Mouse (Mus musculus): ENCODE data around the gene Vps54.

The Vps54 gene

GRCm38 (mm10) chr11:21343490-21343889 is 104.4 kb downstream of the Vps54 start:
- DNase-seq, result no peak

- no peak for DNase-seq
These were observed 106.9 kb downstream of the Vps54 start for GRCm38 (mm10) chr11:21346020-21346419.

- no peak for DNase-seq
These were observed 109.8 kb downstream of the Vps54 start for GRCm38 (mm10) chr11:21348890-21349289.

- no peak for DNase-seq
These were observed 112.2 kb downstream of the Vps54 start for GRCm38 (mm10) chr11:21351296-21351695.

- no peak for DNase-seq
These were observed 124.3 kb downstream of the Vps54 start for GRCm38 (mm10) chr11:21363144-21363940.

- DNase-seq, result peak; percentile 12 to 28
These were observed 129.4 kb downstream of the Vps54 start for GRCm38 (mm10) chr11:21368466-21368865.

GRCm38 (mm10) chr11:21369248-21370016 is 130.4 kb downstream of the Vps54 start:
- DNase-seq, result peak in 1 of 2 experiments; percentile 3

GRCm38 (mm10) chr11:21370399-21371121 is 131.5 kb downstream of the Vps54 start:
- peak; percentile 90 to 94 for DNase-seq

All from kidney, postnatal 4 days (tissue).